Mouse (Mus musculus): ENCODE results near the gene Tspan6. TPM values are rescaled to one million over a fixed set of nuclear protein-coding genes. Genes with fewer than 3 reads are reported as not detected.

The Tspan6 gene
- polyA plus RNA-seq (2012; ENCODE audit: insufficient read depth, insufficient read length, low replicate concordance, missing spikeins) = not detected in 2 replicates

DNA sequence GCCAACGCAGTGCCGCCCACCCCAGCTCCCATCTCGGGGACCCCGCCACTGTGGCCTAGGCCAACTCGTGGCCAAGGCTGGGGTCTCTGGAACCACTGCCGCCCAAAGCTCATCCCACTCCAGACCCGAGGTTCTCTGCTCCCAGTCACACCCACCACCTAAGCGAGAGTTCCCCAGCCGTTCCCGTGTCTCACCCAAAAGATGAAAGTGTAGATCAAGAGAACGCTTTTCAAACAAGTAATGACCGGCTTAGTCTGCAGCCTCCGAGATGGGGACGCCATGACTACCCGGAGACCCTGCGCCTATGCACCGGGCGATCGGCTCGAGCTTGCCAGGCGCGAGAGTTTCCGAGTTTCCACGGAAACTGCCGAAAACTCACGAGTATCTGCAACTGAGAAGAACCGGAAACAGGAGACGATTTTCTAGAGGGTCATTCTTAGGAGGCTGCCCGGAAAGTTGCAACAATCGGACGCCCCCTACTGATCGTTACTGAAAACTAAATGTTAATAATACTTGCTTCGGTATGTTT is at the start of gene Tspan6:
Gene Tspan6, minus strand, starts transcription at position 416 of the 529 bp plus-strand sequence.
- Histone ChIP-seq H3K4me3 (ENCODE audit: insufficient read depth, low read depth, low read length) (peak within 1 kb of the TSS; percentile 89), H3K4me1 (ENCODE audit: control insufficient read depth, insufficient read depth, low read length) (no peaks in the 10 kb centered on the region), H3K27ac (ENCODE audit: insufficient read depth, low read depth, low read length) (no peak within 1 kb of the TSS)
- TF ChIP-seq POLR2A (IDR thresholded peaks at IDR 0.05; ENCODE audit: insufficient read depth, low read depth, low read length) (no peak), CTCF (IDR thresholded peaks at IDR 0.05; ENCODE audit: insufficient read depth, low read depth, low read length) (no peak)
- 17% methylated on average over 33 of the region's 33 CpGs for WGBS

DNA sequence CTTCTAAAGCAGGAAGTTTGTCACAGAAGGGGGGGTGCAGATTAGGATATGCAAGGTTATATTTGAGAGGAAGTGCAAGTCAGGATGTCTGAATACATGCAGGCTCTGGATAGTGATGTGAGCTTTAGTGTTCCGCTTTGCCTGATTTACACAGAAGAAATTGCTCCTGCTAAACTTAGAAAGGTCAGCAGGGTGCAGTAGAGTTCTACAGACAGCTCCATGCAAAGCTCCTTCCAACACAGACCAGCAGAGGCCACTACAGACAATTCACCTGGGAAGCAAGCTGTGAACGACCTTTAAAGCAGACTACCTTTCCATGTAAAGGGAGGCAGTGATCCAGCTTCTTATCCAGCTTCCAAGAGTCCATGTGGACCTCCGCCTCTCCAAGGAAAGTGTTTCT is 49.2 kb upstream of the Tspan6 start:
- Histone ChIP-seq H3K4me1 (ENCODE audit: control insufficient read depth, insufficient read depth, low read length) (no peaks in the 10 kb centered on the region), H3K4me3 (ENCODE audit: insufficient read depth, low read depth, low read length) (no peak overlapping the region), H3K27ac (ENCODE audit: insufficient read depth, low read depth, low read length) (no peak overlapping the region)
- TF ChIP-seq CTCF (IDR thresholded peaks at IDR 0.05; ENCODE audit: insufficient read depth, low read depth, low read length) = no peak
- TF ChIP-seq POLR2A (IDR thresholded peaks at IDR 0.05; ENCODE audit: insufficient read depth, low read depth, low read length) = no peak
- WGBS = 27% methylated on average over 3 of the region's 3 CpGs

GRCm38 (mm10) chrX:133939561-133939960 is 41.3 kb upstream of the Tspan6 start:
- Histone ChIP-seq H3K27ac (ENCODE audit: insufficient read depth, low read depth, low read length) (no peak overlapping the region), H3K4me1 (ENCODE audit: control insufficient read depth, insufficient read depth, low read length) (no peaks in the 10 kb centered on the region), H3K4me3 (ENCODE audit: insufficient read depth, low read depth, low read length) (no peak overlapping the region)
- WGBS = 18% methylated on average over 1 of the region's 1 CpGs
- TF ChIP-seq POLR2A (IDR thresholded peaks at IDR 0.05; ENCODE audit: insufficient read depth, low read depth, low read length) = no peak
- no peak for TF ChIP-seq CTCF (IDR thresholded peaks at IDR 0.05; ENCODE audit: insufficient read depth, low read depth, low read length)

DNA sequence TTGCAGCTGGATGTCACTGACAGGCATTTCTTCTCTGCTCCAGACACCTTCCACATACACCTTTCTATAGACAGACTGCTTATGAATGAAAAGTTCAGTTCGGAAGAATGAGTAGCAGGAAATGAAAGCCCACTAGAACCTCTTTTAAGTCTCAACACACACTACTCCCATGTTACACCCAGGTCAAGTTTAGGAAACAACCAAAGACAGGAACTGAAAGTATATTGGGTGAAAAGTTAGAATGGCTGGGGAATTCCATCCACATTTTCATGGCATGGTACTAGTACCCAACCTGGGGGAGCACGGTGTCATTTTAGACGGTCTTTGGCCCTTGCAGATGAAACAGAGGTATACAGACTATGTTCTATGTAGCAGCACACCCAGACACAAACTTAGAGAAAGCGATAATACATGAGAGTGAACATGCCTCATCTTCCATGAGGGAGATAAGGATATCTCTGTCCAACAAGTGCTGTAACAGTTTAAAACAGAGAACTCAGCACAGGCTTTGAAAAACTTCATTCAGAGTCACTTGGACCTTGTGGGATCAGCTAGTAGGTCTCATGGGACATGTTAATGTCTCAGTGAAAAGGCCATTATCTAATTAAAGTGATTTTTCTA is 38.5 kb upstream of the Tspan6 start:
- Histone ChIP-seq H3K4me1 (ENCODE audit: control insufficient read depth, insufficient read depth, low read length) (no peaks in the 10 kb centered on the region), H3K4me3 (ENCODE audit: insufficient read depth, low read depth, low read length) (no peak overlapping the region), H3K27ac (ENCODE audit: insufficient read depth, low read depth, low read length) (no peak overlapping the region)
- TF ChIP-seq CTCF (IDR thresholded peaks at IDR 0.05; ENCODE audit: insufficient read depth, low read depth, low read length) = no peak
- TF ChIP-seq POLR2A (IDR thresholded peaks at IDR 0.05; ENCODE audit: insufficient read depth, low read depth, low read length) = no peak
- 87% methylated on average over 4 of the region's 4 CpGs for WGBS

- WGBS = 55% methylated on average over 12 of the region's 12 CpGs
- Histone ChIP-seq H3K4me1 (ENCODE audit: control insufficient read depth, insufficient read depth, low read length) (peaks cover 3% of the 10 kb centered on the region; the same call in 1 of the 2 replicates), H3K4me3 (ENCODE audit: insufficient read depth, low read depth, low read length) (no peak overlapping the region), H3K27ac (ENCODE audit: insufficient read depth, low read depth, low read length) (no peak overlapping the region)
- TF ChIP-seq CTCF (IDR thresholded peaks at IDR 0.05; ENCODE audit: insufficient read depth, low read depth, low read length) (no peak), POLR2A (IDR thresholded peaks at IDR 0.05; ENCODE audit: insufficient read depth, low read depth, low read length) (no peak)
These were observed 33.2 kb upstream of the Tspan6 start for GRCm38 (mm10) chrX:133931302-133932013.

- TF ChIP-seq CTCF (IDR thresholded peaks at IDR 0.05; ENCODE audit: insufficient read depth, low read depth, low read length) = no peak
- TF ChIP-seq POLR2A (IDR thresholded peaks at IDR 0.05; ENCODE audit: insufficient read depth, low read depth, low read length) = no peak
- WGBS = 76% methylated on average over 5 of the region's 5 CpGs
- Histone ChIP-seq H3K27ac (ENCODE audit: insufficient read depth, low read depth, low read length) (no peak overlapping the region), H3K4me1 (ENCODE audit: control insufficient read depth, insufficient read depth, low read length) (peaks cover 3% of the 10 kb centered on the region; the same call in 1 of the 2 replicates), H3K4me3 (ENCODE audit: insufficient read depth, low read depth, low read length) (no peak overlapping the region)
These were observed 28.5 kb upstream of the Tspan6 start for GRCm38 (mm10) chrX:133926760-133927159.

DNA sequence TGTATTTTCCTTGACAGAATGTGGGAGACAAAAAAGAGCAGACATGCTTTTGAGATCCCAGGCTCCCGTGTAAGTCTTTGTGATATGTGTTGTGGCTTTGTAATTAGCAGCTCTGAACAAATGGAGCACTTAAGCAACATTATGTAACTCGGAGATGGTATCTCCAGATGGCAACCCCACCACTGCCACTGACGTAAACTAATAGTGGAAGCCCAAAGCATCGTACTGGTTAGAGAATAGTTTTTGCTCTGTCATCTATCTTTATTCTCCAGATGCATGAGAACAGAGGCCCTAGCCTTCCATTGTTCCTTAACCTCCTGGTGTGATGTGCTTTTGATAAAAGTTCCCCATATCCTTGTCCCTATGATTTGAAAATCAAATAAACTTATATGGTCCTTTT is 23.0 kb upstream of the Tspan6 start:
- no peak for TF ChIP-seq POLR2A (IDR thresholded peaks at IDR 0.05; ENCODE audit: insufficient read depth, low read depth, low read length)
- no peak for TF ChIP-seq CTCF (IDR thresholded peaks at IDR 0.05; ENCODE audit: insufficient read depth, low read depth, low read length)
- 47% methylated on average over 4 of the region's 4 CpGs for WGBS

DNA sequence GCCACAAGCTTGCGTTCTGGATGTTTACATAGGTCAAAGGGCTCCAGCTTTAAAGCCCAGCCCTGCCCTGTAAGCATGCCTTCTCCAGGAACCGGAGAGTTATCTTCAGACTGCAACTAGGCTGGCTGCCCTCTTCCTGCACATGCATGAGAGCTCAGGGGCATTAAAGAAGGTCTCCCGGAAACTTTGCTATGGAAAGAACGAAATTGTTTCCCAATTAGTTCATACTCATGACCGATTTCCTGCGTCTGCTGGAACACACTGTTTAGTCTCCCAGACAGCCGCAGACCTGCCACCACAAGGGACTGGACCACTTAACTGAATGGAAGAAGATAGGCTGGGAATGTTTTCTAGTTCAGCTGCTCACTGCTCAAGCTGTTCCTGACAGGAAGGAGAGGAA is 16.0 kb upstream of the Tspan6 start:
- 70% methylated on average over 7 of the region's 7 CpGs for WGBS
- H3K4me1 ChIP-seq (ENCODE audit: control insufficient read depth, insufficient read depth, low read length) = no peaks in the 10 kb centered on the region
- H3K27ac ChIP-seq (ENCODE audit: insufficient read depth, low read depth, low read length) = no peak overlapping the region
- TF ChIP-seq CTCF (IDR thresholded peaks at IDR 0.05; ENCODE audit: insufficient read depth, low read depth, low read length) = no peak
- no peak for TF ChIP-seq POLR2A (IDR thresholded peaks at IDR 0.05; ENCODE audit: insufficient read depth, low read depth, low read length)
- no peak overlapping the region for H3K4me3 ChIP-seq (ENCODE audit: insufficient read depth, low read depth, low read length)

More for the DNA sequence above, 23.0 kb upstream of the Tspan6 start:
- H3K4me1 ChIP-seq (ENCODE audit: control insufficient read depth, insufficient read depth, low read length) = no peaks in the 10 kb centered on the region
- H3K4me3 ChIP-seq (ENCODE audit: insufficient read depth, low read depth, low read length) = no peak overlapping the region
- H3K27ac ChIP-seq (ENCODE audit: insufficient read depth, low read depth, low read length) = no peak overlapping the region

DNA sequence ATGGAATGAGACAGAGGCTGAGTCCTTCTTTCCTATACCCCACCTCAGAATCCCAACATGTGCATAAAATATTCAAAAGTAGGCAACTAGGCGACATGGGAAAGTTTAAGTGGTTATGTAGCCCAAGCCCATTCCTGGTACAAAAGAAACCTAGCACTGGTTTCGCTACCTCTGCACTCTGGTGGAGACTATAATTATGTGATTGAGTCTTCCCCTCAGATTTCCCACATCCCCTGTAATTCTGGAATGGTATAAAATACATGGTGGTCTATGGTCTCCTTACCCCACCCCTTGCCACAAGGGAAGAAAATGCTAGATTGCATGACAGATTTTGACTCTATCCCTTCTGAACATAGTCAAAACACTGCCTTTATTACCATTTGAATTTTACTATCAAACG is 14.8 kb upstream of the Tspan6 start:
- 76% methylated on average over 3 of the region's 3 CpGs for WGBS
- H3K27ac ChIP-seq (ENCODE audit: insufficient read depth, low read depth, low read length) = no peak overlapping the region
- H3K4me1 ChIP-seq (ENCODE audit: control insufficient read depth, insufficient read depth, low read length) = no peaks in the 10 kb centered on the region
- H3K4me3 ChIP-seq (ENCODE audit: insufficient read depth, low read depth, low read length) = no peak overlapping the region
- TF ChIP-seq CTCF (IDR thresholded peaks at IDR 0.05; ENCODE audit: insufficient read depth, low read depth, low read length) (no peak), POLR2A (IDR thresholded peaks at IDR 0.05; ENCODE audit: insufficient read depth, low read depth, low read length) (no peak)

All from olfactory bulb, adult 2 months (tissue).